Mouse (Mus musculus): ENCODE measurements at regions not wholly inside any gene's neighbourhood (a gene's known extent, or its start where the extent isn't known, plus 50 kb on each side); places are given as distances from the start of the nearest gene placed in this dataset.

GRCm38 (mm10) chr14:24886896-24887421, 400.0 kb downstream of the Rps24 start:
- no peak for DNase-seq

GRCm38 (mm10) chr14:24890856-24891255, 403.9 kb downstream of the Rps24 start:
- DNase-seq, result peak in 1 of 2 experiments; percentile 51

- no peak for DNase-seq
Measured at GRCm38 (mm10) chr14:24895196-24895595, 408.3 kb downstream of the Rps24 start.

- DNase-seq, result no peak
Measured at GRCm38 (mm10) chr14:24896681-24897080, 409.8 kb downstream of the Rps24 start.

- DNase-seq, result peak in 1 of 2 experiments; percentile 26
Measured at GRCm38 (mm10) chr14:24900501-24901179, 413.7 kb downstream of the Rps24 start.

GRCm38 (mm10) chr14:24901726-24902125, 414.8 kb downstream of the Rps24 start:
- DNase-seq, result no peak

GRCm38 (mm10) chr14:24902870-24903269, 415.9 kb downstream of the Rps24 start:
- DNase-seq, result peak; percentile 51

- no peak for DNase-seq
Measured at GRCm38 (mm10) chr14:24904712-24905111, 417.8 kb downstream of the Rps24 start.

GRCm38 (mm10) chr14:24906916-24907315, 420.0 kb downstream of the Rps24 start:
- DNase-seq, result no peak

- peak; percentile 33 to 39 for DNase-seq
Measured at GRCm38 (mm10) chr14:24908377-24908776, 421.5 kb downstream of the Rps24 start.

- DNase-seq, result peak; percentile 79 to 80
Measured at GRCm38 (mm10) chr14:24911621-24912020, 424.7 kb downstream of the Rps24 start.

GRCm38 (mm10) chr14:24919056-24919455, 432.1 kb downstream of the Rps24 start:
- DNase-seq, result no peak

- no peak for DNase-seq
Measured at GRCm38 (mm10) chr14:24922006-24922405, 435.1 kb downstream of the Rps24 start.

- DNase-seq, result no peak
Measured at GRCm38 (mm10) chr14:24924561-24924960, 437.6 kb downstream of the Rps24 start.

GRCm38 (mm10) chr14:24926086-24927048, 439.4 kb downstream of the Rps24 start:
- peak in 1 of 2 experiments; percentile 21 for DNase-seq

GRCm38 (mm10) chr14:24928726-24929125, 441.8 kb downstream of the Rps24 start:
- DNase-seq, result no peak

GRCm38 (mm10) chr14:24930251-24930650, 443.3 kb downstream of the Rps24 start:
- no peak for DNase-seq

- DNase-seq, result no peak
Measured at GRCm38 (mm10) chr14:24937876-24938275, 451.0 kb downstream of the Rps24 start.

- DNase-seq, result peak in 1 of 2 experiments; percentile 25
Measured at GRCm38 (mm10) chr14:24939068-24939467, 452.1 kb downstream of the Rps24 start.

- peak; percentile 86 to 93 for DNase-seq
Measured at GRCm38 (mm10) chr14:24939476-24940200, 452.7 kb downstream of the Rps24 start.

- peak in 1 of 2 experiments; percentile 39 for DNase-seq
Measured at GRCm38 (mm10) chr14:24945716-24946115, 458.8 kb downstream of the Rps24 start.

- no peak for DNase-seq
Measured at GRCm38 (mm10) chr14:24947084-24947483, 460.2 kb downstream of the Rps24 start.
